ENCODE assay signal across 8 mouse cellular contexts in genomic region chr10:7589592-7590233, GRCm38 (mm10). TPM values are rescaled to one million over a fixed set of nuclear protein-coding genes. Genes with fewer than 3 reads are reported as not detected.
DNase-seq lines count a peak whose midpoint lies in the region; ATAC-seq and TF ChIP-seq lines count a peak whose summit lies in the region.

Gene Lrp11, plus strand, starts transcription at chr10:7589800.

- peak within 1 kb of the TSS; percentile 92 for H3K9ac ChIP-seq in hindbrain, embryonic 16.5 days (ENCODE audit: low read depth, low read length)

- H3K9me3 ChIP-seq in hindbrain, embryonic 16.5 days (ENCODE audit: control insufficient read depth, low read length): no peaks in the 10 kb centered on the region

- DNase-seq in WW6 (ENCODE audit: low read depth, low spot score): peak; percentile 78
- peak; percentile 74 to 83 for DNase-seq in cerebellum, postnatal 4 days (ENCODE audit: low spot score in 2 of 2)
- DNase-seq in gastrocnemius, adult 18-20 months (ENCODE audit: low spot score): peak; percentile 90
- DNase-seq in left cerebral cortex, adult 2 months (ENCODE audit: extremely low spot score in 1 of 2, low spot score in 2 of 2): peak; percentile 89 to 91
- DNase-seq in right cerebral cortex, adult 2 months (ENCODE audit: low spot score in 2 of 2): peak; percentile 87
- DNase-seq in urinary bladder, postnatal 14 days (ENCODE audit: low spot score): peak; percentile 91

- peak within 1 kb of the TSS; percentile 87 for H3K27ac ChIP-seq in hindbrain, embryonic 16.5 days (ENCODE audit: low read depth, low read length)
- H3K27ac ChIP-seq in left cerebral cortex, adult 2 months: peak within 1 kb of the TSS; percentile 87

- peaks cover 17% of the 10 kb centered on the region for H3K4me1 ChIP-seq in hindbrain, embryonic 16.5 days (ENCODE audit: control insufficient read depth, insufficient read depth, low read depth, low read length)

- intact Hi-C loops in left cerebral cortex, adult 2 months (cut with DNase I): no loop called here

- H3K4me3 ChIP-seq in hindbrain, embryonic 16.5 days (ENCODE audit: low read length): peak within 1 kb of the TSS; percentile 96
- H3K4me3 ChIP-seq in left cerebral cortex, adult 2 months: peak within 1 kb of the TSS; percentile 96

- H3K4me2 ChIP-seq in hindbrain, embryonic 16.5 days (ENCODE audit: low read length): peak within 1 kb of the TSS; percentile 97

- no peaks in the 10 kb centered on the region for H3K27me3 ChIP-seq in hindbrain, embryonic 16.5 days (replicated peaks; ENCODE audit: control insufficient read depth, insufficient read depth, low read length)

- 0% methylated on average over 39 of the region's 76 CpGs for WGBS in hindbrain, embryonic 16.5 days

- peak; percentile 97 for ATAC-seq in hindbrain, embryonic 16.5 days
- ATAC-seq in megakaryocyte, adult 5-6 weeks (ENCODE audit: poor library complexity, severe bottlenecking): peak; percentile 100

- H3K36me3 ChIP-seq in hindbrain, embryonic 16.5 days (ENCODE audit: control insufficient read depth, insufficient read depth, low read length): no peaks in the 10 kb centered on the region

- TF ChIP-seq CTCF in left cerebral cortex, adult 2 months (IDR thresholded peaks at IDR 0.05): no peak; the same call in 1 of the 2 replicates

RNA-seq across cellular contexts. Expression of gene Lrp11, which starts in this region (rescaled TPM):
- total RNA-seq in gastrocnemius, adult 18-20 months (2021): 1 to 10 TPM; 1.6 to 1.7 TPM
- 41.3 TPM in 2 replicates for polyA plus RNA-seq in hindbrain, embryonic 16.5 days (2015; fragmentation: Nextera tagmentation; extraction: Ambion mirVana)
- 100 to 1,000 TPM; 149 TPM for total RNA-seq in left cerebral cortex, adult 2 months (2021)
- total RNA-seq in megakaryocyte, adult 5-6 weeks (2015): 0.13 and 0.27 TPM in 2 replicates
- 0.26 and 2.2 TPM in 2 replicates for total RNA-seq in megakaryocyte, adult 5-6 weeks (2017)

Comparison
In these comparisons a context has a peak if more than half of its experiments do, and no peak if none do; other contexts are left out.
1. Peak in every context shown above with its lines: DNase-seq, ATAC-seq, H3K4me3 ChIP-seq and H3K27ac ChIP-seq.
2. RNA of gene Lrp11 (total RNA-seq): 149 TPM in left cerebral cortex, adult 2 months; 1.6 to 1.7 TPM in gastrocnemius, adult 18-20 months and 0.13 to 2.2 TPM in megakaryocyte, adult 5-6 weeks; every median in the first group is over 10 times any median in the second.